Mouse (Mus musculus): ENCODE measurements around the gene Nktr. TPM values are rescaled to one million over a fixed set of nuclear protein-coding genes. Genes with fewer than 3 reads are reported as not detected.

Nktr gene
- polyA plus RNA-seq, 1 experiment = 36.6 TPM

GRCm38 (mm10) chr9:121760271-121761090, 41.5 kb downstream of the Nktr start:
- DNase-seq (ENCODE audit: low read depth in 1 of 2, low spot score in 2 of 2) = no peak
- WGBS = 3% methylated on average over 43 of the region's 43 CpGs
- Histone ChIP-seq H3K36me3 (ENCODE audit: control insufficient read depth, insufficient read depth, low read length) (peaks cover 7% of the 10 kb centered on the region), H3K27ac (ENCODE audit: insufficient read depth, low read length) (no peak overlapping the region), H3K4me1 (ENCODE audit: control insufficient read depth, insufficient read depth, insufficient read length) (peaks cover 12% of the 10 kb centered on the region), H3K27me3 (ENCODE audit: control insufficient read depth, insufficient read depth, low read length) (peaks cover 19% of the 10 kb centered on the region), H3K4me3 (ENCODE audit: extremely low read depth, insufficient read depth, insufficient read length) (peak overlapping the region; percentile 42; the same call in 1 of the 2 replicates)
- TF ChIP-seq CTCF (IDR thresholded peaks at IDR 0.05; ENCODE audit: extremely low read depth, insufficient read depth, insufficient read length, insufficient replicate concordance) (no peak), POLR2A (IDR thresholded peaks at IDR 0.05; ENCODE audit: low read depth, low read length) (no peak)

GRCm38 (mm10) chr9:121761091-121761665, 42.2 kb downstream of the Nktr start:
- no peak overlapping the region for H3K27ac ChIP-seq (ENCODE audit: insufficient read depth, low read length)
- peaks cover 12% of the 10 kb centered on the region for H3K4me1 ChIP-seq (ENCODE audit: control insufficient read depth, insufficient read depth, insufficient read length)
- 68% methylated on average over 10 of the region's 10 CpGs for WGBS
- peaks cover 19% of the 10 kb centered on the region for H3K27me3 ChIP-seq (ENCODE audit: control insufficient read depth, insufficient read depth, low read length)
- no peak for TF ChIP-seq POLR2A (IDR thresholded peaks at IDR 0.05; ENCODE audit: low read depth, low read length)
- TF ChIP-seq CTCF (IDR thresholded peaks at IDR 0.05; ENCODE audit: extremely low read depth, insufficient read depth, insufficient read length, insufficient replicate concordance) = no peak
- no peak for DNase-seq (ENCODE audit: low read depth in 1 of 2, low spot score in 2 of 2)
- peaks cover 1% of the 10 kb centered on the region; the same call in 1 of the 2 replicates for H3K36me3 ChIP-seq (ENCODE audit: control insufficient read depth, insufficient read depth, low read length)
- no peak overlapping the region for H3K4me3 ChIP-seq (ENCODE audit: extremely low read depth, insufficient read depth, insufficient read length)

DNA sequence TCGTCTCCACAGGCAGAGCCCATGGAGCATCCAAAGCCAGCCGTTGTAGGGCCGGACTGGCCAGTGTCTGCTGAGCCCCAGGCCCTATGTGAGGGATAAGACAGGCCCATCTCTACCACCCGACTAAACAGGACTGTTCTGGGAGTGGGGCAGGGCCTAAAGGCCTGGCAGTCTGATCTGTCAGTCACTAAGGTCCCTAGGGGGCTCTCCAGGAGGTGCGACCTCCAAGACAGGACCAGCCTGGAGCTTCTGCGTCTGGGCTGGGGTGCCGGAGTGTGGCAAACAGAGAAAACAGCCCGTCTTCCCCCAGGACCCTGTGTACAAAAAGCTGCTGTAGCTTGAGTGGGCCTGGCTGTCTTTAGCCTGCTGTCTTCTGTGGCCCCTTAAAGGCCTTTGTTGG, 42.8 kb downstream of the Nktr start:
- no peak overlapping the region for H3K4me3 ChIP-seq (ENCODE audit: extremely low read depth, insufficient read depth, insufficient read length)
- H3K36me3 ChIP-seq (ENCODE audit: control insufficient read depth, insufficient read depth, low read length) = no peaks in the 10 kb centered on the region
- H3K4me1 ChIP-seq (ENCODE audit: control insufficient read depth, insufficient read depth, insufficient read length) = peaks cover 12% of the 10 kb centered on the region
- TF ChIP-seq POLR2A (IDR thresholded peaks at IDR 0.05; ENCODE audit: low read depth, low read length) (no peak), CTCF (IDR thresholded peaks at IDR 0.05; ENCODE audit: extremely low read depth, insufficient read depth, insufficient read length, insufficient replicate concordance) (no peak)
- WGBS = 77% methylated on average over 8 of the region's 8 CpGs
- no peak overlapping the region for H3K27ac ChIP-seq (ENCODE audit: insufficient read depth, low read length)
- peaks cover 19% of the 10 kb centered on the region for H3K27me3 ChIP-seq (ENCODE audit: control insufficient read depth, insufficient read depth, low read length)
- no peak for DNase-seq (ENCODE audit: low read depth in 1 of 2, low spot score in 2 of 2)

DNA sequence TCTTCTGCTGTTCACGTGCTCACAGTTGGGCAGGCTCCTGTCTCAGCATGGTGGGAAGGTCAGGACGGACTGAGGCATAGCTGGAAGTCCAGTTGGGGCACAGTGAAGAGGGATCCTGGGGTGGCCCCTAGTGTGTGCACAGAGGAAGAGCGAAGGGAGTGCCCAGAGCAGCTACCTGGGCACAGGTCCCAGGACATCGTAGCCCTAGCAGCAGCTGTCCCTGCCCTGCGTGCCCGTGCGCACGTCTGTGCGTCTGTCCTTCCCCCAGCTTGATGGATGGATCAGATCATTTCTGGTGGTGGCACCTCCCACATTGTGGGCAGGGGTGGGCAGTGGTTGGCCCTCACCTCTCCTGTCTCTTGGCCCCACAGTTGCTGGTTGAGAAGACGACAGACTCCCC, 43.3 kb downstream of the Nktr start:
- H3K4me3 ChIP-seq (ENCODE audit: extremely low read depth, insufficient read depth, insufficient read length) = no peak overlapping the region
- H3K27me3 ChIP-seq (ENCODE audit: control insufficient read depth, insufficient read depth, low read length) = peaks cover 19% of the 10 kb centered on the region
- DNase-seq (ENCODE audit: low read depth in 1 of 2, low spot score in 2 of 2) = no peak
- H3K27ac ChIP-seq (ENCODE audit: insufficient read depth, low read length) = no peak overlapping the region
- TF ChIP-seq POLR2A (IDR thresholded peaks at IDR 0.05; ENCODE audit: low read depth, low read length) = no peak
- TF ChIP-seq CTCF (IDR thresholded peaks at IDR 0.05; ENCODE audit: extremely low read depth, insufficient read depth, insufficient read length, insufficient replicate concordance) = no peak
- H3K4me1 ChIP-seq (ENCODE audit: control insufficient read depth, insufficient read depth, insufficient read length) = peaks cover 12% of the 10 kb centered on the region
- no peaks in the 10 kb centered on the region for H3K36me3 ChIP-seq (ENCODE audit: control insufficient read depth, insufficient read depth, low read length)
- WGBS = 82% methylated on average over 10 of the region's 10 CpGs

- TF ChIP-seq POLR2A (IDR thresholded peaks at IDR 0.05; ENCODE audit: low read depth, low read length) (no peak), CTCF (IDR thresholded peaks at IDR 0.05; ENCODE audit: extremely low read depth, insufficient read depth, insufficient read length, insufficient replicate concordance) (no peak)
- Histone ChIP-seq H3K4me1 (ENCODE audit: control insufficient read depth, insufficient read depth, insufficient read length) (peaks cover 12% of the 10 kb centered on the region), H3K36me3 (ENCODE audit: control insufficient read depth, insufficient read depth, low read length) (no peaks in the 10 kb centered on the region), H3K27me3 (ENCODE audit: control insufficient read depth, insufficient read depth, low read length) (peaks cover 19% of the 10 kb centered on the region), H3K27ac (ENCODE audit: insufficient read depth, low read length) (no peak overlapping the region), H3K4me3 (ENCODE audit: extremely low read depth, insufficient read depth, insufficient read length) (no peak overlapping the region)
- DNase-seq (ENCODE audit: low read depth in 1 of 2, low spot score in 2 of 2) = no peak
- 95% methylated on average over 25 of the region's 25 CpGs for WGBS
Observed at GRCm38 (mm10) chr9:121762761-121763160, 43.8 kb downstream of the Nktr start.

- Histone ChIP-seq H3K27me3 (ENCODE audit: control insufficient read depth, insufficient read depth, low read length) (peaks cover 19% of the 10 kb centered on the region), H3K27ac (ENCODE audit: insufficient read depth, low read length) (no peak overlapping the region), H3K36me3 (ENCODE audit: control insufficient read depth, insufficient read depth, low read length) (no peaks in the 10 kb centered on the region), H3K4me3 (ENCODE audit: extremely low read depth, insufficient read depth, insufficient read length) (no peak overlapping the region), H3K4me1 (ENCODE audit: control insufficient read depth, insufficient read depth, insufficient read length) (peaks cover 12% of the 10 kb centered on the region)
- 81% methylated on average over 19 of the region's 19 CpGs for WGBS
- DNase-seq (ENCODE audit: low read depth in 1 of 2, low spot score in 2 of 2) = no peak
- TF ChIP-seq POLR2A (IDR thresholded peaks at IDR 0.05; ENCODE audit: low read depth, low read length) (no peak), CTCF (IDR thresholded peaks at IDR 0.05; ENCODE audit: extremely low read depth, insufficient read depth, insufficient read length, insufficient replicate concordance) (no peak)
Observed at GRCm38 (mm10) chr9:121763716-121764115, 44.7 kb downstream of the Nktr start.
